Mouse (Mus musculus): ENCODE results near the gene Cdkl1. TPM values are rescaled to one million over a fixed set of nuclear protein-coding genes. Genes with fewer than 3 reads are reported as not detected.

Gene Cdkl1
- total RNA-seq, 1 experiment from 2014 or later: 3.0 TPM

- DNase-seq: peak; percentile 40
Observed at GRCm38 (mm10) chr12:69783247-69784025, 7.6 kb downstream of the Cdkl1 start.

DNA sequence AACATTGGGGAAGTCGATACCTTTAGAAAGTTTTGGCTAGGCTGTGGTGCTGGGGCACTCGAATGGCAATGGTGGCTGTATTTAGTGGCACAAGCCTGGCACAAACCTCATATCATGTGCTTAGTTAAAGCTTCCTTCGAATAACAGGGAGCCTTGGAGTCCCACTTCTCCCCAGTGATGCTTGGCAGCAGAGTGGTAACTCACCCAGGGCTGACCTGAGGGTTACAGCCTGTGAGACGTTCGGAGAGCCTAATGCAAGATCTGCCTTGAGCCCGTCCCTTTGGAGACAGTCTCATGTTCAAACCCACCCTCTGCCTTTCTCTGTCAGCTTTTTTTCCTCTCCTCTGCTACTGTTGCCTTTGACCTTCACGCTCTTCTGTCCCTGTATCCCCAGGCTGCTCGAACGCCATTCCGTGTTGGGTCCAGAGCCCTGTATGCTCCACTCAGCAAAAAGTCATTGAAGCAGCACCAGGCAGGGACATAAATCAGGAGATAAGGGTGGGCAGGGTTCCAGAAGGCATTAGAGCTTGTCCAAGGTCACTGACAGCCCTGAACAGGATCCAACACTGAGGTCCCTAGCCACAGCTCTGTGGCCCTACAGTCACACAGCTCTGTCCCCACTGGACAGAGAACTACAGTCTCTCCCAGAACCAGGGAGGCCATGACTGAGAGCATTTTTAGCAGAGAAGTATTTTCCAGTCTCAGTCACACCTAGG lies 9.0 kb downstream of the Cdkl1 start:
- peak; percentile 92 for DNase-seq

- DNase-seq: no peak
Observed at GRCm38 (mm10) chr12:69781480-69781879, 9.6 kb downstream of the Cdkl1 start.

GRCm38 (mm10) chr12:69777957-69778356 lies 13.1 kb downstream of the Cdkl1 start:
- DNase-seq: no peak

- DNase-seq: no peak
Observed at GRCm38 (mm10) chr12:69777341-69777730, 13.7 kb downstream of the Cdkl1 start.

- DNase-seq: no peak
Observed at GRCm38 (mm10) chr12:69776607-69777340, 14.3 kb downstream of the Cdkl1 start.

GRCm38 (mm10) chr12:69768841-69769240 lies 22.2 kb downstream of the Cdkl1 start:
- DNase-seq: no peak

DNA sequence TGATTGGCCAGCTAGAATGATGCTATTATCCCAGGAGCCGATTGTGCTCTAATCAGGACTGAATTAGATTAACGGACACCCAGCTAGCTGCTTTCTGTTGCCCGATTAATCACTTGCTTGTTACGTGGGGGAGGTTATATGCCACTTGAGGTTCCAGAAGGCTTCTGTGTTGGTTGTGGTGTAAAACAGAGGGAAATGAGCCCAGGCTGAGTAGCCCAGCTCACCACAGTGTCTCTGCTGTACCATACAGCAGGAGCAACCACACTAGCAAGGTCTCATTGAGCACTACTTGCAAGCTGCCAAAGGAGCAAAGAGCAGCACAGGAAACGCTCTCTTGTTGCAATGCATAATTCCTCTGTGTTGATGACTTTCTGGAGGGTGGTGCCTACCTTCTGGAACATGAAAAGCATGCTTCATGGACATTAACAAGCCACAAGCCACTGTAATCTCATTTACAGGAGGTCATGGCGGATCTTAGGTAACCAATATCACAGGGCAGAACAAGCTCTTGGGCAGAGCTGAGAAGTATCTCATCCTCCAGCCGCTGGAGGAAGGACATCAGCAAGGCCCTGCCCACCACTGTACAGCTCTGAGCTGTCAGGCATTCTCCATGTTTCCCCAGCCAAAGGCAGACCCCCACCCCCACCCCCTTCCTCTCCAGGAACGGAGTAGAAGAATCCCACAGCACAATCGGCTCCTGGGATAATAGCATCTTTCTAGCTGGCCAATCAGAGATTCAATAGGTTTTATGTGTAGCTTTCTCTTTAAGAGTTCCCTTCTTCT lies 23.4 kb downstream of the Cdkl1 start:
- DNase-seq: no peak

DNA sequence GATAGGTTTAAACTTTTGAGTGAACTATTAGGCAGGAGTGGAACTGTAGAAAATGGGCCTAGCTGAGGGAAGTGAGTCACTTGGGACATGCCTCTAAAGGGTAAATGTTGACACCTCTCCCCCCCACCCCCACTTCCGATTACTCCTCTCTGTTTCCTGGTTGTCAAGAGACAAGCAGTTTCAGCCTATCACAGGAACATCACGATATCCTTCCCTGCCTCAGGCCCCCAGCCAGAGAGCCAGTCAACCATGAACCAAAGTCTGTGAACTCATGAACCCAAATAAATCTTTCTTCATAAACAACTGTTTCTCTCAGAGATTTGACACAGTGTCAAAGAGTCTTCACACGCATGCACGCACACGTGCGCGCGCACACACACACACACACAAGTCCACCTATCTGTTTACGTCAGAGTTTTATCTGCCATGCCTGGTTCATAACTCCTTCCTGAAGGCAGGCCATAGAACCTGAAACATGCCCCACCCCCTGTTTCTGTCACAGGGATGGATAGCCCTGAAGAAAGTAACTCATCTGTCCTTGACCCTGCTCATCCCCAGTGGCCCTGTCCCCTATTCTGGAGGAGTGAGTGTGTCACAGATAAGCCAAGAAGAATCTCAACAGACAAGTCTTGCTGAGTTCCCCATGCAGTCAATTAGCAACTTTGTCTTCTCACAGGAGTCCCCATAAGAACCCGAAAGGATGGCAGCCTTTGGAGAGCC lies 24.7 kb downstream of the Cdkl1 start:
- DNase-seq: peak; percentile 46

DNA sequence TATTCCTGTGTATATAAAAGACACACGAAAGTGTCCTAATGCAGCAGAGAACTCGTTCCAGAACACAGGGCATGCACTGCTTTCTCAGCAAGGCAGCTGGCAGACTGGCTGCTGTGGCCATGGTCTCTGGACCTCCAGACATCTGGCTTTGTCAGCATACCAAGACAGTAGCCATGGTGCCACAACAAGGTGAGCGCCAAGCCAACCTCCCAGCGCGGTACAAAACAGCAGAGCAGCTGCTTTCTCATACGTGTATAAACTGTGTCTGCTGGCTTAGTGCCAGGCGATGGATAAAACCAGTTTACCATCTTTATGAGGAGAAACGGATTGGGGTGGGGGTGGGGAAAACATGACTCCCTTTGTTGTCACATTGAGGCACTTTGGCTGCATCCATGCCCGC lies 25.5 kb downstream of the Cdkl1 start:
- DNase-seq: no peak

DNA sequence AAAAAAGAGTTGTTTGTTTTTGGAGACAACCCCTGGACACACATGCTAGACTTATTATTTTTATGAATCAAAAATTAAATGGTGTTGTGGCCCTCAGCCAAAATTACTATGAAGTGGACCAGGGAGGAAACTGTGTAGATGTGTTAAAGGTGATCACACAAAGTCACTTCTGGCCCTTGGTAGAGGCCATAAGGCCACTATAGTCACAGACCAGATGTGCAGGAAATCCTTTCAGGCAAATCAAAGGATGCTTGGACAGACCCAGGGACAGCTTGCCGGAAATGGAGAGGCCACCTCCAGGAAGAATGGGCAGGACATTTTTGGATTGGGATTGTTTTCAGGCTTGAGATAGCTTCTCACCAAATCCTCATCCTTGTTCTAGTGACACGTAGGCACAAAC lies 29.5 kb downstream of the Cdkl1 start:
- peak; percentile 28 for DNase-seq

DNA sequence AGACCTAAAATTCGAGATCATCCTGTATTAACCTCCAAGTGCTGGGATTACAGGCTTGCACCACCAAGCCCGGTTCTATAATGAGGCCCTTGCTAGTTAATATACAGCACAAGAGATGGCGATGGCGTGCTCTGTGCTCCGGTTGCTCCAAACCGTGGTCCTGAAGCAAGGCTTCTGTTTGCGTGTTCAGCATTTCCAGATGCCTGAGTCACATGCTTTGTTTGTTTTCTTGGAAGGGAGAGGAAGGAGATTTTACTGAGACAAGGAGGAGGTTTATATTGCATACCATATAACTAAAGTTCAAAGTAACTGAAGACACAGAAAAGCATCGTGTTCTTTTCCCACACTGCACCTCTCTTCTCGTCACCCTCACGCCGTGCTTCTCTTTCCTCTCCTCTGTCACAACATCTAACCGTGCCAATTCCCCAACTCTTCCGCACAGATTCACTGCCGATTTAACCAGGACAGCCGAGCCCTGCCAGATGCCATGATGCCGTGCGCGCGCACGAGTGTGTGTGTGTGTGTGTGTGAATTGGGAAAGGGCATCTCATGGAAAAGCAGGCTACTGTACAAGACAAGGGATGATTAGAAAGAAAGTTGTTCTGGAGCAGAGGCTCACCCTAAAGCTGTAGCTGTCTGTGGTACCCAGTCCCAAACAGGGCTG lies 30.2 kb downstream of the Cdkl1 start:
- DNase-seq: no peak

DNA sequence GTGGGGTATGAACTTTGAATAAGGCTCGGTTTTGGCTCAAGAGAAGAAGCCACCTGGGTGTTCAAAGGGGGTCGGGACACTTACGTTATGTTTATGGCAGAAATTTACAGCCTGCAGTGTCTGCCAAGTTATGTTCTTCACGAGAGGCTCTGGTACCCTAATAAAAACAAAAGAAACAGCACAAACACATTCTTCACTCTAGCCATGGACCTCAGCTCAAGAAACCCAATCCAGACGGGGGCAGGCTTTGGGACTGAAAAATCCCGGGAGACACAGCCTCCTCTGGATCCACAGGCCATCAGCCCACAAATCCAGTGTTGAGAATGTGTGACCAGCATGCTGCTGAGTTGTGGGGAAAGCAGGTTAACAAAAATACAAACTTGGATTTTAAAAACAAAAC lies 31.1 kb downstream of the Cdkl1 start:
- DNase-seq: no peak

DNA sequence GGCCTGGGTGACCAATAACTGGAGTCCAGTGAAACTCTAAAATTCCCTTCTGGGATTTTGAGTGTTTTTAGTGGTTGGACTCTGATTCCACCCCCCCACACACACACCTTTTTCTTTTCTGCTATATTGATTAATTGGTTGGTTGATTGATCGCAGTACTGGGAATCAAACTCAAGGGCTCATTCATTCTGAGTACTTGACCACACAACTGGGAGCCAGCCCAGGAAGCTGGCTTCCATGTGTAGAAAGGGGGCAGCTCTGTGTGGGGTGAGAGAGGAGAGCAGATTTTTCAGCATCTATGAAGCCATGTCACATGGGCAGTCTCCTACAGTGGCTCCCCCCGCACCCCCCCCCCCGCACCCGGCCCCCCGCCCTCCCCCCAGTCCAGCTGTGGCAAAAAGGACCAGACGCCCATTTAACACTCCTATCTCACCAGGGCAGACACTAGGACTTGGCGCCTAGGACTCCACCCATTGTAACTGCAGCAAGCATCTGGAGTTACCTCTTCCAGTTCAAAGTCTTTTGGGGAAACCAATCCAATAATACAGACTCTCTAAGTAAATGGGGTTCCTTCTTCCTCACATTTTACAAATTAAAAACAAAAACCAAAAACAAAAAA lies 31.7 kb downstream of the Cdkl1 start:
- DNase-seq: no peak

DNA sequence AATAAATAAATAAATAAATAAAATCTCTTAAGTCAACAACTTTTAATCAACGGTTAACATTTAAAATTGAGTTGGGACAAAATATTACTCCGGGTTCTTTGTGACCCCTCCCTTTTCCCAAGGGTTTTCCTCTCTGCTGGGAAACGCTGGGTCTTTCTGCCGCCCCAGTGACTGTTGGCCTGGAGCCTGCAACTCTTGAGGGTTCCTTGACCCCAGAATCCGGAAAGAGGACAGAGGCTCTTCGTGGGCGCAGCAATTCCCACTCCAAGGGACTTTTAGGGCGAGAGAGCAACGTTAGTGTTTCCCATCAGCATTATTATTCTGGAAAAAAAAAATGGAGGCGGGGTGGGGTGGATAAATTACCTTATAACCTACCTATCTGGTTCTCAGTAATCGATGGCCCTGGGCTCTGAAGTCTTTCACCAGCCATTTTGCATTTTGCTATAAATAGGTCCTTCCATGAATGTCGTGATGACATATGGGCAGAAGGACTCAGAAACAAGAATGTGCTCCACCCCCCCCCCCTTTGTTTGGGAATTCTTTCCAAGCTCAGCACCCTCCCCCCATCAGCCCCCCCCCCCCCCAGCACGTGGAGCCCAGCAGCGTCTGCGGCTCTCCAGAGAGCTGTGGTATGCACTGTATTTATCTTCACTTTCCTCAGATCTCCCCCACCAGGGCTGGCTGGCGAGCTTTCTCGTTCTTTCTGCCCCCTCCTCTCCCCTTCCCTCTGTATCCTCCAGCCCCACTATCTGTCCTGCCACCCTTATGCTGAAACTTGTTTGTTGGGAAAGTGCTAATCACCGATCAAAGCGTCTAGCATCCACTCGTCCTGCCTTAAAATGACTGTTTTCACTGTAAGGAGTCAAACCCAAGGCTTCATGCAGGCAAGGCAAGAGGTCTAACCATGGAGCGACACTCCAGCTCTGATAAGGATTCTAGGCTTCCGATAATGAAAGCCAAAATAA lies 32.6 kb downstream of the Cdkl1 start:
- peak; percentile 37 for DNase-seq

DNA sequence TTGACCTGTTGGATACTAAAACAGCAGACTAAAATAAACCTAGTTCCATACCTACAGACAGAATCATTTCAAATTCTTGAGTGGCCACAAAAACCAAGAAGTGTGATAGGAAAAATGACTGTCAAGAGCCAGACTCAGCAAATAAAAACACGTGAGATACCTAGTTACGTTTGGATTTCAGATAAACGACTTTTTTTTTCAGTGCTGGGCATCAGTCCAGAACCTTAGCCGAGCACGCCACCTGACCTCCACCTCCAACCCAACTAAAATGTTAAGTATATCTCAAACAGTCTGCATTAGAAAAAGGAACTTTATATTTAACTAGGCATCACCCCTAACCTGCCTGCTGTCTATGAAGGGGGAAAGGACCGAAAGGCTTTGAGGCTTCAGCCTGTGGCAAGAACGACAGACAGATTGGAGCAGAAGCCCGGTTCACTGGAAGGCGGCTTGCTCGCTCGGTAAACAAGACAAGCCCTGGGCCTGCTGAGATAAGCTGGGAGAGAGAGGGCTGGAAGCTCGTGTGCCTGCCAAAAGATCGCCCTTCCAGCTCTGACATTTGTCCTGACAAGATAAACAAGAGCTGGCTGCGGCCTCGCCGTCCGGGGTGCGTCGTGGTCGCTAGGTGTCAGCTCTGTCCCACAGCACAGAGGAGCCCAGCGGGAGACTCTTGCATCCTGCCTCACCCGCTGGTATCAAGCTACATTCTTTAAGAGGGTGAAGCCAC lies 33.5 kb downstream of the Cdkl1 start:
- peak; percentile 93 for DNase-seq

GRCm38 (mm10) chr12:69756015-69756414 lies 35.1 kb downstream of the Cdkl1 start:
- no peak for DNase-seq

DNA sequence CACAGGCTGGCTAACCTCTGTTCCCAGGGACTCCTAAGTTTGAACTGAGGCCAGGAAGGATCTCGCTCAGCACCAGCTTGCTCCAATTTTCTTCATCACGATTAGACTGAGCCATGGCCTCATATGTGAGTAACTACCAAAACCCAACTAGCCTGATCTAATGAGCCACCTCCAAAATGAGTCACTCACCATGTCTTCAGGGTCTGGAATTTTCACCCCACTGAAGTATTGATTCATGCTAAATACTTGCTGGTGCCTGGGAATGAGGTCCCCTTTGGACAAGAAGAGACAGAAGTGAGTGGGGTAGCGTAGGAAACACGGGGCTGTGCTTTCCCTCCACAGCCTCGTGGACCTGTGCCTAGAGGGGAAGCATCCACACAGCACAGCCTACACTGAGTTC lies 37.1 kb downstream of the Cdkl1 start:
- DNase-seq: no peak

Data from adrenal gland, postnatal 14 days (tissue).